Mouse (Mus musculus) lung, adult 2 months (tissue): ENCODE measurements around the gene Hpd.

Experiments
- CTCF ChIP-seq: fragments of 200-500 bp; IDR thresholded peaks from 2 replicates; pipeline ENCODE4 v1.5.1; 2011; ENCODE audit warnings: mild to moderate bottlenecking, low read length, control low read depth; ENCODE audit not compliant: insufficient read depth
- POLR2A ChIP-seq: fragments of 200-500 bp; IDR thresholded peaks from 2 replicates; pipeline ENCODE4 v1.6.1; 2011; ENCODE audit warnings: low read depth, mild to moderate bottlenecking, control low read depth, low read length, borderline replicate concordance; ENCODE audit errors: extremely low read depth

- TF ChIP-seq CTCF, result no peak
- TF ChIP-seq POLR2A, result no peak
Observed at GRCm38 (mm10) chr5:123178792-123179191, 3.7 kb downstream of the Hpd start.
